Mouse (Mus musculus) cerebellum, adult 2 months (tissue): ENCODE data around the gene Spata32.

Source experiments
- CTCF ChIP-seq: fragments of 200-500 bp; IDR thresholded peaks from 2 replicates; pipeline ENCODE4 v1.5.1; 2011; ENCODE audit warnings: low read depth, mild to moderate bottlenecking, control low read depth, low read length, moderate library complexity, borderline replicate concordance; ENCODE audit not compliant: insufficient read depth
- POLR2A ChIP-seq: fragments of 200-500 bp; IDR thresholded peaks from 2 replicates; pipeline ENCODE4 v1.6.1; 2011; ENCODE audit warnings: low read length, control low read depth, borderline replicate concordance; ENCODE audit not compliant: insufficient read depth

DNA sequence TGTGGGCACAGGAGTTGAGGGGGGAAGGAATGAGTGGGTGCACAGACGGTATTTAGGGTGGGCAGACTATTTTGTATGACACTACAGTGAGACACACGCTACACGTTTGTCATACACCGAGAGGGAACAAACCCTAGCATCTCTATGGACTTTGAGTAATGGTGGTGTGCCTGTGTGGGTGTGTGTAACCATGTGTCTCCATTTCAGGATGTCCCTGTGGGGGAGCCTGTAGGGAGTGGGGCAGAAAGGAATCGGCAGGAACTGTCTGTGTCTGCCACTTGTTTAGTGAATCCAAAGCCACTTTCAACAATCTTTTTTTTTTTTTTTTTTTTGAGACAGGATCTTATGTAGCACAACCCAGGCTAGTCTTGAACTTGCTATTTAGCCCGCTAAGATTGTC, 12.0 kb downstream of the Spata32 start:
- TF ChIP-seq CTCF (no peak), POLR2A (no peak)
